Mouse (Mus musculus) cerebellum, adult 2 months (tissue): ENCODE results near the gene Stxbp2.

Experiments used
- CTCF ChIP-seq: fragments of 200-500 bp; IDR thresholded peaks from 2 replicates; pipeline ENCODE4 v1.5.1; 2011; ENCODE audit warnings: low read depth, mild to moderate bottlenecking, control low read depth, low read length, moderate library complexity, borderline replicate concordance; ENCODE audit not compliant: insufficient read depth
- POLR2A ChIP-seq: fragments of 200-500 bp; IDR thresholded peaks from 2 replicates; pipeline ENCODE4 v1.6.1; 2011; ENCODE audit warnings: low read length, control low read depth, borderline replicate concordance; ENCODE audit not compliant: insufficient read depth

GRCm38 (mm10) chr8:3586452-3586851 lies 44.3 kb upstream of the Stxbp2 start:
- TF ChIP-seq CTCF: no peak
- TF ChIP-seq POLR2A: no peak
